Mouse (Mus musculus) bone marrow, adult 2 months (tissue): Measurements from ENCODE around the gene Fpgs. TPM values are rescaled to one million over a fixed set of nuclear protein-coding genes. Genes with fewer than 3 reads are reported as not detected.

Experiments
- H3K27ac ChIP-seq: fragments of 200-500 bp; 2 replicates; pipeline ENCODE4 v1.5.1; 2012; ENCODE audit warnings: low read depth, mild to moderate bottlenecking, control low read depth, inconsistent platforms, low read length; ENCODE audit not compliant: control insufficient read depth, poor library complexity, insufficient read depth
- H3K4me1 ChIP-seq: fragments of 200-500 bp; 2 replicates; pipeline ENCODE4 v1.6.1; 2011; ENCODE audit warnings: low read length; ENCODE audit not compliant: control insufficient read depth, insufficient read depth
- H3K4me3 ChIP-seq: fragments of 200-500 bp; replicated peaks from 2 replicates; pipeline ENCODE3; 2011; ENCODE audit warnings: mild to moderate bottlenecking, low read depth, low read length, control low read depth; ENCODE audit not compliant: control insufficient read depth
- CTCF ChIP-seq: fragments of 200-500 bp; IDR thresholded peaks from 2 replicates; pipeline ENCODE4 v1.5.1; 2011; ENCODE audit warnings: low read length, control low read depth; ENCODE audit not compliant: control insufficient read depth, insufficient read depth
- POLR2A ChIP-seq: fragments of 200-500 bp; IDR thresholded peaks from 2 replicates; pipeline ENCODE4 v1.6.1; 2011; ENCODE audit warnings: low read depth, mild to moderate bottlenecking, control low read depth, low read length, borderline replicate concordance; ENCODE audit not compliant: control insufficient read depth
- WGBS: fragments of 180-500 bp; shearing (Covaris S2); methylation state at CpG from one replicate; pipeline ENCODE4 v1.1.7; 2018; 5-methylcytosine and 5-hydroxymethylcytosine counted together
- polyA plus RNA-seq: library from polyadenylated mRNA; stranded (reverse); fragments of >200 nt; gene quantifications from 2 replicates; pipeline ENCODE4 v1.2.4, GENCODE M21; 2011; ENCODE audit warnings: low replicate concordance; ENCODE audit not compliant: missing spikeins, insufficient read depth, insufficient read length

The Fpgs gene
- polyA plus RNA-seq, 1 experiment: 24.4 TPM

DNA sequence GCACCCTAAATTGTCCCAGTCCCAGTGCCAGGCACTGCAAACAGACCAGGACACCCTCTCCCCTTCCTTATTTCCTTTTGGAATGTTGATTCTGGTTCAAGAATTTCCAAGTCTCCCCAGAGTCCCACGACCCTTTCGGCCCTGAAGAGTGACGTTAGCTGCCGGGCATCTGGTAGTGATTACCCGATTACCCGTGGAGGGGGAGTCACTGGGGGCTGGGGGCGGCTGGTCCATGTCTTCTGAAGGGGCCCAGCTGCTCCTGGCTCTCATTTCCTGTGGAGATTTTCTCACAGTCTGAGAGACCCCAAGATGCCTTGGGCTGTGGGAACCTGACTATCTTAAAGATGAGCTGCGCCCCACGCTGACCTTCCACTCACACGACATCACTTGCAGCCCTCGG lies 26.9 kb upstream of the Fpgs start:
- no peak for TF ChIP-seq POLR2A
- TF ChIP-seq CTCF: no peak
- H3K4me1 ChIP-seq: no peaks in the 10 kb centered on the region; the same call in 1 of the 2 replicates
- no peak overlapping the region for H3K4me3 ChIP-seq
- WGBS: 84% methylated on average over 11 of the region's 11 CpGs
- no peak overlapping the region for H3K27ac ChIP-seq

DNA sequence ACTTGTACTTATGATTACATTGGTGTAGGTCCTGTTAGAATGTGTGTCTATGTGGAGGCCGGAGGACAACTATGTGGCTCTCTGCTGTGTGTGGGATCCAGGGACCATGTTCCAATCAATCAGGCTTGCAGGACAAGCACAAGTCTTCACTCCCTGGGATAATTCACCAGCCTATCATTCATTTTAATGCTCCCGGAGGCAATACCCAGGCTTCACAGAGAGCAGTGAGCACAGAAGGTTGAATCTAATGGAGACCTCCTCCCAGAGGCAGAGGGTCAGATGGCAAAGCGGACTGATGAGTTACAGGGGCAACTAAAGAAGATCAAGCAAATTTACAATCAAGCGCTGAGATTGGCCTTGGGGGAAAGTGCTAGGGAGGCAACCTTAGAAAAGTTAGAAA lies 25.6 kb upstream of the Fpgs start:
- Histone ChIP-seq H3K4me1 (no peaks in the 10 kb centered on the region; the same call in 1 of the 2 replicates), H3K27ac (no peak overlapping the region)

DNA sequence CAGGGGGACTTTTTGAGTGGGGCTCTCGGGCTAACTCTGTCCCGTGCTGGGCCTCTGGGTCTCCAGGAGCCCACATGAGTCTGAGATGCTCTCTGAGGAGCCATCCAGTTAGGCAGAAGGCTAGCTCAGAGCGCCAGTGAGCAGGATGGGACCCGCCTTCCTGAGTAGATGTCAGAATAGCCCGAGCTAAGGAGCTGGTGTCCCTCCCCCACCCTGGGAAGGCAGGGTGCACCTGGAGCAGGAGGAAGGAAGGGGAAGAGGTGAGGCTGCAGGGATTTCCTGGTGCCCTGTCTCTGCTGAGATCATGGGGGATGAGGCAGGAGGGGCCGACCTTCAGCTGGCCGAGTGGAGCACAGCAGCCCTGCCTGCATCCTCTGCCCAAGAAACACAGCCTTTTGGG lies 24.5 kb upstream of the Fpgs start:
- Histone ChIP-seq H3K4me1 (peaks cover 3% of the 10 kb centered on the region; the same call in 1 of the 2 replicates), H3K27ac (no peak overlapping the region), H3K4me3 (no peak overlapping the region)
- TF ChIP-seq POLR2A: no peak
- no peak for TF ChIP-seq CTCF
- 49% methylated on average over 7 of the region's 7 CpGs for WGBS

More for the DNA sequence above, 25.6 kb upstream of the Fpgs start:
- H3K4me3 ChIP-seq: no peak overlapping the region
- TF ChIP-seq CTCF: no peak
- 86% methylated on average over 4 of the region's 4 CpGs for WGBS

DNA sequence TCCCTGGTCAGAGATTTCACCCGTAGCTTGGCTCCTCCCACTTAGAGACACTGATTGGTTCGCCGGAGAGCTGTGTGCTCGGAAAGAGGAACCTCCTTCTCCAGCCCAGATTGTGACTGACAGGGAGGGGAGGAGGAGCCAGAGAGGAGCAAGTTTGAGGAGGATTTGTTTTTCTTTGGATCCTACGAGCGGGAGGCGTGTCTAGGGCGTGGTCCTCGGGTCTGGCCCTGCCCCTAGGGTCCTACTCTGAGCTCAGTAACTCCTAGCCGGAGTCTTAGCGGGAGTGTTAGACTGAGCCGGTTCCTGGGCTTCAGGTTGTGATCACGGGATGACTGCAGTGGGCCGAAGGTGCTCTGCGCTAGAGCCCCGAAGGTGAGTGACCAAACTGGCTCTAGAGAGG lies 23.5 kb upstream of the Fpgs start:
- 3% methylated on average over 16 of the region's 16 CpGs for WGBS
- Histone ChIP-seq H3K4me1 (peaks cover 5% of the 10 kb centered on the region; the same call in 1 of the 2 replicates), H3K27ac (peak overlapping the region; percentile 23; the same call in 1 of the 2 replicates), H3K4me3 (peak overlapping the region; percentile 38)
- TF ChIP-seq POLR2A: 0 out of 2 replicates have a peak, but pooled peaks have one; percentile 39
- TF ChIP-seq CTCF: no peak

DNA sequence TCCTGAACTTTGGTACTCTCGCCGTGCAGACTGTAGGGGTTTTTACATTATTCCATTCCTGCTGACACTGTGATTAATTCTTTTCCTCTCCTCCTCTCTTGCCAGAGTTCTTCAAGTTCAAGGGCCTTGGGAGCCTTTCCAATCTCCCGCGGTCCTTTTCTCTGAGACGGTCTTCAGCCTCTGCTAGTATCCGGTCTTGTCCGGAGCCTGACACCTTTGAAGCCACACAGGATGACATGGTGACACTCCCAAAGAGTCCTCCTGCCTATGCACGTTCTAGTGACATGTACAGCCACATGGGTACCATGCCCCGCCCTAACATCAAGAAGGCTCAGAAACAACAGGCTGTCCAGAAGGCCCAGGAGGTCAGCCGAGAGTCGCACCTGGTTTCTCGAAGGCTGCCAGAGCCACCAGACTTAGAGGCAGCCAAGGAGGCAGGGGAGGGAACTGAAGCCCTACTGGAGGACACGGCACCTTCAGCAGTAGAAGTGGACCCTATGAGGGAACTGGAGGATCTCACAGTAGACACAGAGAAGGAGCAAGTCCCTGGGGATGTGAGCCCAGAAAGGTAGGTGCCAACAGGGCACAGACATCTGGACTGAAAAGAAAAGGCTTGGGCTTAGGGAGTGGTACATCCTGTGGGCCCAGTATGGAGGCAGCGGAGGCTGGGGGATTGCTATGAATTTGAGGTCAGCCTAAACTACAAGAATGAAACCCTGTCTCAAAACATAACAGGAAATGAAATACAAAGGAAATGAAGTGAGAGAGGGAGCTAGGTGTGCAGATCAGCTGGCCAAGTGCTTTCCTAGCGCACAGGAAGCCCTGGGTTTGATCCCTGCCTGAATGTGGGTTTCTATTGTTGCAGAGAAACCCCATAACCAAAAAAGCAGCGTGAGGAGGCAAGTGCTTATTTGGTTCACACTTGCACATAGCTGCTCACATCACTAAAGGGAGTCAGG lies 21.2 kb upstream of the Fpgs start:
- H3K27ac ChIP-seq: peak overlapping the region; percentile 49; the same call in 1 of the 2 replicates
- H3K4me3 ChIP-seq: no peak overlapping the region
- WGBS: 79% methylated on average over 16 of the region's 16 CpGs
- no peak for TF ChIP-seq CTCF
- no peak for TF ChIP-seq POLR2A
- peaks cover 6% of the 10 kb centered on the region; the same call in 1 of the 2 replicates for H3K4me1 ChIP-seq

DNA sequence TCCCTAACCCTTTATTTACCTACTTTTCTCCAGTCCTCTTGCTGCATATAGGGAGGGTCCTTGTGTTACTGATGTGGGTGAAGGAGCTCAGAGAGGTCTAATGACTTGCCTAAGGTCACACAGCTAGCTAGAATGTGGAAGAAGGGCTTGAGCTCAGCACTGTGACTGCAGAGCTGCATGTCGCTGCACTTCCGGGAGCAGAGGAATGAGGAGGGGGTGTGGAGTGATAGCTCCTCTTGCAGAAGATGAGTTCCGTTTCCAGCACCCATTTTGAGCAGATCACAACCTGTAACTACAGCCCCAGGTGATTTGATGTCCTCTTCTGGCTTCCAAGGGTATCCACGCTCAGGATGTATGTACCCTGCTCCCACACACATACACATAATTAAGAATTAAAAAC lies 20.2 kb upstream of the Fpgs start:
- TF ChIP-seq CTCF: no peak
- no peak for TF ChIP-seq POLR2A
- H3K4me1 ChIP-seq: peaks cover 10% of the 10 kb centered on the region; the same call in 1 of the 2 replicates
- no peak overlapping the region for H3K4me3 ChIP-seq
- 87% methylated on average over 4 of the region's 4 CpGs for WGBS
- H3K27ac ChIP-seq: no peak overlapping the region

DNA sequence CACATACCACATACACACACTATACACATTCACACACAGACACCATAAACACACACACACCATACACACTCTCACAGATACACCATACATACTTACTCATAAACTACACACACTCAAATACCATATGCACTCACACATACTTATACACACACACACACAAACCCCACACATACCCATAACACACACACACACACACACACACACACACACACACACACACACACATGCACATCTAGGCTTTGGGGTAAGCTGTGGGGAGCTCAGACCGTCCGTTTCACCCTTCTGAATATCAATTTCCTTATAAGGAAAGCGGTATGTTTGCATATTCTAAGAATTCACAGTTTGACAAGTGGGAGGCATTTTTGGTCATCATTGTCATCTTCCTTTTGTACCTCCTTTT lies 18.6 kb upstream of the Fpgs start:
- peak overlapping the region; percentile 81; the same call in 1 of the 2 replicates for H3K27ac ChIP-seq

DNA sequence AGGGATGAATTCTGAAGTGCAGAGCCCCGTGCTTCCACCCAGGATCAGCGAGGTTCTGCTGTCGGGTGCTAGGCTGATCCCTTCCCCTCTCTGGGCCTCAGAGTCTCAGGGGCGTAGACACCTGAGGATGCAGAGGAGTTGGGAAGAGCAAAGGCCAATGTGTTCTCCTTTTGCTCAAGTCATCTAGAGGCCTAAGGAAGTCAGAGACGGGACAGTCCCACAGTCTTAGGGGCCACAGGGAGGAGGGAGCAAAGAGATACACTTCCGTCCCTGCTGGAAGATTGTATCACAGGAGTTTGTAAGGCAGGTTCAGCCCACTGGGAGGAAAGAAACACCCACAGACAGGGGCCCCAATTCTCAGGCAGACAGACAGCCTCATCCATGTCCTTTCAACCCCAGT lies 18.1 kb upstream of the Fpgs start:
- 3% methylated on average over 6 of the region's 6 CpGs for WGBS
- H3K27ac ChIP-seq: peak overlapping the region; percentile 81
- H3K4me3 ChIP-seq: peak overlapping the region; percentile 68
- no peak for TF ChIP-seq CTCF
- TF ChIP-seq POLR2A: no peak
- peaks cover 16% of the 10 kb centered on the region for H3K4me1 ChIP-seq

More for the DNA sequence above, 18.6 kb upstream of the Fpgs start:
- peaks cover 16% of the 10 kb centered on the region for H3K4me1 ChIP-seq
- TF ChIP-seq POLR2A: no peak
- no peak for TF ChIP-seq CTCF
- H3K4me3 ChIP-seq: peak overlapping the region; percentile 68
- WGBS: 19% methylated on average over 3 of the region's 3 CpGs
